Mouse (Mus musculus): ENCODE measurements around the gene D10Wsu102e. TPM values are rescaled to one million over a fixed set of nuclear protein-coding genes. Genes with fewer than 3 reads are reported as not detected.

Gene D10Wsu102e
- polyA plus RNA-seq, 1 experiment from 2014 or later: 0.50 TPM

DNA sequence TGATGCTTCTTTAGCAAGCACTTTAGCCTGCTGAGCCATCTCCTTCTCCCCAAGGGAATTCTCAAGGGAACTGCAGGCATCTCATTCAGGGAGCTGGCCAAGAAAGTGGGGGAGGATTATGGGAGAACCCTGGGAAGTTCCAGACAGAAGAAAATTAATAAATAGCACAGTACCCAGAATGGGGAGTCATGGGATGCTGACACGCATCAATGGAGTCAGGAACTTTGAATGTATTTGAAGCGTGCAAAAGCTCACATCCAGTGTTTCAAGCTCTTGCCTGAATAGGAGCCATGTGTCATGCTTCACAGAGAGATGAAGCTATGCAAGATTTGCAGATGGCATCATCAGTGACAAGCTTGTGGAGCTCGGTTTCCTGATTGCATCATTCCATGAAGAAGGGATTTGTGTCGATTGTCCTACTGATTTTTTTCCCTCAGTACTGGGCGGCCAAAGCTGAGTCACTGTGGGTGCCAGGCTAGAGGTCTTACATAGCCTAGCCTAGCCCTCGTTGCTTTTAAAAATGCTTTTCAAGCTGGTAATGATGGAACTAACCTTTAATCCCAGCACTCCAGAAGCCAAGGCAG lies 170.5 kb downstream of the D10Wsu102e start:
- no peak overlapping the region for H3K4me2 ChIP-seq (ENCODE audit: low read length)
- no peak overlapping the region for H3K9ac ChIP-seq (ENCODE audit: low read depth, low read length)
- no peaks in the 10 kb centered on the region; the same call in 1 of the 2 replicates for H3K4me1 ChIP-seq (replicated peaks; ENCODE audit: insufficient read depth, low read length)
- DNase-seq (ENCODE audit: low spot score) (no peak), ATAC-seq (replicated peaks; ENCODE audit: low FRiP score, low read depth) (no peak)
- no peaks in the 10 kb centered on the region for H3K27me3 ChIP-seq (ENCODE audit: insufficient read depth, low read length)
- 76% methylated on average over 6 of the region's 6 CpGs for WGBS
- TF ChIP-seq CTCF (IDR thresholded peaks at IDR 0.05; ENCODE audit: low read depth): no peak
- no peaks in the 10 kb centered on the region for H3K36me3 ChIP-seq (ENCODE audit: insufficient read depth, low read length)
- no peaks in the 10 kb centered on the region for H3K9me3 ChIP-seq (replicated peaks; ENCODE audit: low read length)
- no peak overlapping the region for H3K27ac ChIP-seq
- no peak overlapping the region for H3K4me3 ChIP-seq (replicated peaks; ENCODE audit: low read depth, low read length)

DNA sequence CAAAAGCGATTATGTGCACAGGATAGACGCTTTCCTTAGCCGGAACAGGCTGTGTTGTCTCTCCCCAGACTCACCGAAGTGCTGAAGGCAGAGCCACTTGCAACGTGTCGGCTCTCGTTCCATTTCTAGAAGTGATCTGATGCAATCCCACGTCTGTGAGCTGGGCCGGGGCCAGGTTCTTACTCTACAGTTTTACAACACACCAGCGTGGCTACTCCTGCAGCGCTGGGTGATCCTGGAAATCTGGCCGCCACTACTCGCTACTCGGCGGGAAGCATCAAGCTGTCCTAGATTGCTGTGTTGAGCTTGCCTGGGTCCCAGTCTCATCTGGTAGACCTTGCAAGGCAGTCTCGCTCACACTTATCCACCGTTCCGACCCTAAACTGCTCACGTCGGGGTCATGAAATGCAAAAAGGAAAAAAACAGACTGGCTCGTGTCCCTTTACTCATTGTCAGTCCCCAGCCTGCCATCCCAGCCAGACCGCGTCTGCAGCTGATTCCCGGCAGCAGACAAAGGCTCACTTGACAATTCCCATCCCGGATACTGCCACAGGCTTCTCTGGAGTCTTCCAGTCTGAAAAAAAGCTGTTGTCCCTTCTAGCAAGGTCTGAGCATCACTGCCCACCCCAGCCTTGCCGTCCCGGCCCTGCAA lies 173.4 kb downstream of the D10Wsu102e start:
- peak overlapping the region; percentile 36 for H3K4me3 ChIP-seq (replicated peaks; ENCODE audit: low read depth, low read length)
- DNase-seq (ENCODE audit: low spot score): peak; percentile 36
- no peaks in the 10 kb centered on the region; the same call in 1 of the 2 replicates for H3K4me1 ChIP-seq (replicated peaks; ENCODE audit: insufficient read depth, low read length)
- no peak for TF ChIP-seq CTCF (IDR thresholded peaks at IDR 0.05; ENCODE audit: low read depth)
- ATAC-seq (replicated peaks; ENCODE audit: low FRiP score, low read depth): no peak
- no peaks in the 10 kb centered on the region for H3K27me3 ChIP-seq (ENCODE audit: insufficient read depth, low read length)
- peak overlapping the region; percentile 68 for H3K4me2 ChIP-seq (ENCODE audit: low read length)
- WGBS: 3% methylated on average over 27 of the region's 27 CpGs
- H3K27ac ChIP-seq: no peak overlapping the region
- H3K9me3 ChIP-seq (replicated peaks; ENCODE audit: low read length): no peaks in the 10 kb centered on the region
- peak overlapping the region; percentile 50 for H3K9ac ChIP-seq (ENCODE audit: low read depth, low read length)
- H3K36me3 ChIP-seq (ENCODE audit: insufficient read depth, low read length): no peaks in the 10 kb centered on the region

DNA sequence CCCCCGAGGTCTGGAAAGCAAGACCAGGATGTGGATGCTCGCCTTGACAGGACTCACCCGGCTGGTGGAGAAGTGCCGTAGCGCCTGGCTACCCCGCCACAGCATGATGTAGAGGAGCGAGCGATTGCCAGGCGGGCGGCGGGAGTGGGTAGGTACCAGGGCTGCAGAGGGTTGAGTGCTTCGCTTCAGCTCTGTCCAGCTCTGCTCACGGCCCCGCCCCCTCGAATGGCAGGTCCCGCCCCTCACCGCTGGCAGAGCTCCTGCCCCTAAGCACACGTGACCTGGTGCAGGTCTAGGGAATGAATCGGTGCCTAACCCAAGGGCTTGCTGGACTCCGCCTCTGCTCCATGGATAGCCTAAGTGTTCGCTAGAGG lies 173.9 kb downstream of the D10Wsu102e start, which contains the start of gene Aldh1l2:
Gene Aldh1l2, minus strand, starts transcription at position 231 of the 374 bp plus-strand sequence.
- Histone ChIP-seq H3K27me3 (ENCODE audit: insufficient read depth, low read length) (no peaks in the 10 kb centered on the region), H3K9ac (ENCODE audit: low read depth, low read length) (peak within 1 kb of the TSS; percentile 50), H3K27ac (no peak within 1 kb of the TSS), H3K9me3 (replicated peaks; ENCODE audit: low read length) (no peaks in the 10 kb centered on the region), H3K4me3 (replicated peaks; ENCODE audit: low read depth, low read length) (peak within 1 kb of the TSS; percentile 36), H3K4me2 (ENCODE audit: low read length) (peak within 1 kb of the TSS; percentile 68), H3K36me3 (ENCODE audit: insufficient read depth, low read length) (no peaks in the 10 kb centered on the region), H3K4me1 (replicated peaks; ENCODE audit: insufficient read depth, low read length) (no peaks in the 10 kb centered on the region; the same call in 1 of the 2 replicates)
- no peak for TF ChIP-seq CTCF (IDR thresholded peaks at IDR 0.05; ENCODE audit: low read depth)
- WGBS: under 1% methylated on average over 21 of the region's 21 CpGs
- ATAC-seq (replicated peaks; ENCODE audit: low FRiP score, low read depth) (peak; percentile 96), DNase-seq (ENCODE audit: low spot score) (peak; percentile 83)

DNA sequence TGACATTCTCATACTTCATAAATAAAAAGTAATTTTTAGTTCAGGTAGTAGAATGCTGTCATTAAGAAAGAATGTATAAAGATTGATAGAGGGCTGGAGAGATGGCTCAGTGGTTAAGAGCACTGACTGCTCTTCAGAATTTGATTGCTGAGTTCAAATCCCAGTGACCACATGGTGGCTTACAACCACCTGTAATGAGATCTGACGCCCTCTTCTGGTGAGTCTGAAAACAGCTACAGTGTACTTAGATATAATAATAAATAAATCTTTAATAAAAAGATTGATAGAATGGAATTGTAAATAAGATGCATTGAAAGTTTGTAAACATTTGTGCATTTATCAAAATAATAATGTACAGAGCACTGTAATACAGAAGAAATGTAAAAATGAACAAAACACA lies 176.4 kb downstream of the D10Wsu102e start:
- Histone ChIP-seq H3K4me3 (replicated peaks; ENCODE audit: low read depth, low read length) (no peak overlapping the region), H3K4me2 (ENCODE audit: low read length) (no peak overlapping the region), H3K4me1 (replicated peaks; ENCODE audit: insufficient read depth, low read length) (no peaks in the 10 kb centered on the region; the same call in 1 of the 2 replicates), H3K27me3 (ENCODE audit: insufficient read depth, low read length) (no peaks in the 10 kb centered on the region), H3K9ac (ENCODE audit: low read depth, low read length) (no peak overlapping the region), H3K36me3 (ENCODE audit: insufficient read depth, low read length) (no peaks in the 10 kb centered on the region), H3K9me3 (replicated peaks; ENCODE audit: low read length) (no peaks in the 10 kb centered on the region), H3K27ac (no peak overlapping the region)
- ATAC-seq (replicated peaks; ENCODE audit: low FRiP score, low read depth) (no peak), DNase-seq (ENCODE audit: low spot score) (no peak)
- 0 out of 2 replicates have a peak, but pooled peaks have one; percentile 30 for TF ChIP-seq CTCF (IDR thresholded peaks at IDR 0.05; ENCODE audit: low read depth)
- 10% methylated on average over 1 of the region's 1 CpGs for WGBS

Other genes with a start within 250 kb of the D10Wsu102e start
- gene Slc41a2, start 22.3 kb upstream of the D10Wsu102e start, polyA plus RNA-seq (2015; fragmentation: Nextera tagmentation; extraction: Ambion mirVana): 0.78 and 0.87 TPM in 2 replicates
- 0.29 and 0.47 TPM in 2 replicates for gene Aldh1l2, start 173.9 kb downstream of the D10Wsu102e start, polyA plus RNA-seq (2015; fragmentation: Nextera tagmentation; extraction: Ambion mirVana)
- 21.7 and 32.6 TPM in 2 replicates for gene Washc4, start 183.5 kb downstream of the D10Wsu102e start, polyA plus RNA-seq (2015; fragmentation: Nextera tagmentation; extraction: Ambion mirVana)

Data from kidney, postnatal 0 days (tissue).